Mouse (Mus musculus) myocyte (in vitro differentiated cells): ENCODE results near the gene Pdzd2. TPM values are rescaled to one million over a fixed set of nuclear protein-coding genes. Genes with fewer than 3 reads are reported as not detected.

ENCODE experiments used
- H3K27me3 ChIP-seq: one replicate; pipeline ENCODE4 v1.6.1; 2011; ENCODE audit not compliant: control insufficient read depth, insufficient read depth, insufficient read length
- H3K36me3 ChIP-seq: one replicate; pipeline ENCODE4 v1.6.1; 2011; ENCODE audit not compliant: control insufficient read depth, insufficient read depth
- H3K4me2 ChIP-seq: one replicate; pipeline ENCODE4 v1.6.1; 2011; ENCODE audit warnings: low read depth, control low read depth
- H3K4me3 ChIP-seq: one replicate; pipeline ENCODE4 v1.5.1; 2011; ENCODE audit warnings: mild to moderate bottlenecking, control low read depth, moderate library complexity
- H3K79me2 ChIP-seq: one replicate; pipeline ENCODE4 v1.6.1; 2011; ENCODE audit not compliant: control insufficient read depth, insufficient read depth
- H3ac ChIP-seq: one replicate; pipeline ENCODE4 v1.6.1; 2011; ENCODE audit not compliant: control insufficient read depth, insufficient read length
- CEBPB ChIP-seq: IDR thresholded peaks from 2 replicates; pipeline ENCODE4 v1.6.1; 2011; ENCODE audit warnings: mild to moderate bottlenecking, moderate library complexity; ENCODE audit not compliant: poor library complexity, insufficient read depth, severe bottlenecking
- E2F4 ChIP-seq: IDR thresholded peaks from one replicate; pipeline ENCODE4 v1.6.1; 2011; ENCODE audit warnings: mild to moderate bottlenecking, control low read depth, moderate library complexity; ENCODE audit not compliant: insufficient read depth
- MAX ChIP-seq: IDR thresholded peaks from one replicate; pipeline ENCODE4 v1.6.1; 2011; ENCODE audit warnings: low read depth, mild to moderate bottlenecking, control low read depth
- MYOD1 ChIP-seq, 3 experiments: IDR thresholded peaks; one replicate each; pipeline ENCODE4 v1.6.1; 2011; ENCODE audit warnings: control low read depth in 2 of 3, low read depth in 2 of 3, mild to moderate bottlenecking in 2 of 3, moderate library complexity in 1 of 3; ENCODE audit not compliant: insufficient read length in 2 of 3, control insufficient read depth in 1 of 3
- MYOG ChIP-seq, 3 experiments: IDR thresholded peaks; one replicate each; pipeline ENCODE4 v1.6.1; 2011; ENCODE audit warnings: control low read depth in 2 of 3, low read depth in 2 of 3, mild to moderate bottlenecking in 2 of 3; ENCODE audit not compliant: insufficient read length in 2 of 3, control insufficient read depth in 1 of 3, insufficient read depth in 1 of 3
- POLR2A ChIP-seq: IDR thresholded peaks from one replicate; pipeline ENCODE4 v1.6.1; 2011; ENCODE audit warnings: low read depth, mild to moderate bottlenecking, control low read depth, moderate library complexity; ENCODE audit not compliant: insufficient read length
- POLR2AphosphoS2 ChIP-seq: IDR thresholded peaks from one replicate; pipeline ENCODE4 v1.6.1; 2011; ENCODE audit warnings: low read depth, control low read depth; ENCODE audit not compliant: insufficient read length
- REST ChIP-seq: IDR thresholded peaks from one replicate; pipeline ENCODE4 v1.6.1; 2011; ENCODE audit warnings: mild to moderate bottlenecking, control low read depth, moderate library complexity; ENCODE audit not compliant: insufficient read depth, insufficient read length
- SRF ChIP-seq: IDR thresholded peaks from one replicate; pipeline ENCODE4 v1.6.1; 2011; ENCODE audit warnings: low read depth; ENCODE audit not compliant: control insufficient read depth, insufficient read length
- TCF12 ChIP-seq: IDR thresholded peaks from one replicate; pipeline ENCODE4 v1.6.1; 2011; ENCODE audit warnings: mild to moderate bottlenecking, control low read depth; ENCODE audit not compliant: poor library complexity, insufficient read depth, severe bottlenecking
- TCF3 ChIP-seq: IDR thresholded peaks from one replicate; pipeline ENCODE4 v1.6.1; 2011; ENCODE audit warnings: low read depth, control low read depth; ENCODE audit not compliant: insufficient read length
- USF1 ChIP-seq: IDR thresholded peaks from one replicate; pipeline ENCODE4 v1.6.1; 2011; ENCODE audit warnings: low read depth, mild to moderate bottlenecking, control low read depth, moderate library complexity
- polyA plus RNA-seq: library from polyadenylated mRNA; unstranded; fragments of >200 nt; fragmentation: generic; extraction: Trizol; gene quantifications from one replicate; pipeline ENCODE4 v1.2.1, GENCODE M21; 2012; ENCODE audit warnings: missing spikeins

Pdzd2 gene
- polyA plus RNA-seq, 1 experiment = 0.01 TPM

- Histone ChIP-seq H3K36me3 (no peaks in the 10 kb centered on the region), H3K79me2 (no peaks in the 10 kb centered on the region), H3K4me2 (no peak overlapping the region), H3K4me3 (no peak overlapping the region), H3ac (no peak overlapping the region), H3K27me3 (no peaks in the 10 kb centered on the region)
- no peak for TF ChIP-seq MAX
- TF ChIP-seq E2F4 = no peak
- no peak for TF ChIP-seq REST
- no peak for TF ChIP-seq MYOD1 (IDR thresholded peaks at IDR 0.05; ENCODE audit: control insufficient read depth in 1 of 3, insufficient read length in 2 of 3, low read depth in 2 of 3)
- no peak for TF ChIP-seq TCF3
- no peak for TF ChIP-seq TCF12
- TF ChIP-seq USF1 = no peak
- TF ChIP-seq POLR2A = no peak
- no peak for TF ChIP-seq POLR2AphosphoS2
- TF ChIP-seq CEBPB = no peak
- TF ChIP-seq SRF = no peak
- no peak for TF ChIP-seq MYOG (IDR thresholded peaks at IDR 0.05; ENCODE audit: control insufficient read depth in 1 of 3, insufficient read depth in 1 of 3, insufficient read length in 2 of 3, low read depth in 2 of 3)
Observed at GRCm38 (mm10) chr15:12678540-12679112, 61.1 kb downstream of the Pdzd2 start.

- no peaks in the 10 kb centered on the region for H3K27me3 ChIP-seq
- TF ChIP-seq E2F4 (no peak), MYOG (IDR thresholded peaks at IDR 0.05; ENCODE audit: control insufficient read depth in 1 of 3, insufficient read depth in 1 of 3, insufficient read length in 2 of 3, low read depth in 2 of 3) (no peak), MAX (no peak), USF1 (no peak), REST (no peak), POLR2AphosphoS2 (no peak), POLR2A (no peak), TCF3 (no peak), CEBPB (no peak), MYOD1 (IDR thresholded peaks at IDR 0.05; ENCODE audit: control insufficient read depth in 1 of 3, insufficient read length in 2 of 3, low read depth in 2 of 3) (no peak), TCF12 (no peak), SRF (no peak)
Observed at GRCm38 (mm10) chr15:12675366-12675765, 64.4 kb downstream of the Pdzd2 start.

GRCm38 (mm10) chr15:12674026-12674425 is 65.7 kb downstream of the Pdzd2 start:
- no peaks in the 10 kb centered on the region for H3K79me2 ChIP-seq
- no peak for TF ChIP-seq E2F4
- no peak for TF ChIP-seq TCF12
- no peak for TF ChIP-seq CEBPB
- TF ChIP-seq MYOD1 (IDR thresholded peaks at IDR 0.05; ENCODE audit: control insufficient read depth in 1 of 3, insufficient read length in 2 of 3, low read depth in 2 of 3) = no peak
- no peak for TF ChIP-seq USF1
- TF ChIP-seq MAX = no peak
- TF ChIP-seq SRF = no peak
- no peak for TF ChIP-seq POLR2A
- no peak for TF ChIP-seq MYOG (IDR thresholded peaks at IDR 0.05; ENCODE audit: control insufficient read depth in 1 of 3, insufficient read depth in 1 of 3, insufficient read length in 2 of 3, low read depth in 2 of 3)
- no peak for TF ChIP-seq POLR2AphosphoS2
- no peak for TF ChIP-seq TCF3
- no peak for TF ChIP-seq REST
- H3K4me2 ChIP-seq = no peak overlapping the region
- H3K36me3 ChIP-seq = no peaks in the 10 kb centered on the region
- no peaks in the 10 kb centered on the region for H3K27me3 ChIP-seq
- no peak overlapping the region for H3K4me3 ChIP-seq
- no peak overlapping the region for H3ac ChIP-seq

More at GRCm38 (mm10) chr15:12675366-12675765, 64.4 kb downstream of the Pdzd2 start:
- Histone ChIP-seq H3K36me3 (no peaks in the 10 kb centered on the region), H3K4me3 (no peak overlapping the region), H3ac (no peak overlapping the region), H3K4me2 (no peak overlapping the region), H3K79me2 (no peaks in the 10 kb centered on the region)

GRCm38 (mm10) chr15:12667760-12668520 is 71.8 kb downstream of the Pdzd2 start:
- TF ChIP-seq USF1 = no peak
- no peak for TF ChIP-seq E2F4
- TF ChIP-seq SRF = no peak
- no peak for TF ChIP-seq MYOG (IDR thresholded peaks at IDR 0.05; ENCODE audit: control insufficient read depth in 1 of 3, insufficient read depth in 1 of 3, insufficient read length in 2 of 3, low read depth in 2 of 3)
- TF ChIP-seq MYOD1 (IDR thresholded peaks at IDR 0.05; ENCODE audit: control insufficient read depth in 1 of 3, insufficient read length in 2 of 3, low read depth in 2 of 3) = no peak
- no peak for TF ChIP-seq MAX
- TF ChIP-seq TCF3 = no peak
- H3K27me3 ChIP-seq = no peaks in the 10 kb centered on the region
- H3K4me3 ChIP-seq = peak overlapping the region; percentile 1
- no peaks in the 10 kb centered on the region for H3K36me3 ChIP-seq
- H3K4me2 ChIP-seq = peak overlapping the region; percentile 55
- H3K79me2 ChIP-seq = no peaks in the 10 kb centered on the region
- H3ac ChIP-seq = no peak overlapping the region

- H3K36me3 ChIP-seq = no peaks in the 10 kb centered on the region
- TF ChIP-seq MYOD1 (IDR thresholded peaks at IDR 0.05; ENCODE audit: control insufficient read depth in 1 of 3, insufficient read length in 2 of 3, low read depth in 2 of 3) = no peak
- TF ChIP-seq TCF3 = no peak
- H3K27me3 ChIP-seq = no peaks in the 10 kb centered on the region
- no peak overlapping the region for H3K4me2 ChIP-seq
- no peaks in the 10 kb centered on the region for H3K79me2 ChIP-seq
- H3K4me3 ChIP-seq = no peak overlapping the region
- no peak overlapping the region for H3ac ChIP-seq
Observed at GRCm38 (mm10) chr15:12665946-12666345, 73.8 kb downstream of the Pdzd2 start.
